Mouse (Mus musculus): ENCODE measurements around the gene Pfdn6. TPM values are rescaled to one million over a fixed set of nuclear protein-coding genes. Genes with fewer than 3 reads are reported as not detected.
"Not testable (repeated sequence)": the region's sequence is repeated elsewhere in the genome, so short reads cannot be mapped to it uniquely, and the experiment has no call there.

The Pfdn6 gene
- polyA plus RNA-seq, 1 experiment from 2014 or later, result 240 TPM

GRCm38 (mm10) chr17:33953961-33954565, 13.9 kb upstream of the Pfdn6 start:
- 43% methylated on average over 5 of the region's 5 CpGs for WGBS
- H3K27ac ChIP-seq (replicated peaks), result peak overlapping the region; percentile 98
- H3K9me3 ChIP-seq (replicated peaks), result no peaks in the 10 kb centered on the region
- no peaks in the 10 kb centered on the region for H3K27me3 ChIP-seq (ENCODE audit: low read depth, poor library complexity, severe bottlenecking)
- DNase-seq (ENCODE audit: low spot score), result no peak
- H3K4me1 ChIP-seq, result peaks cover 68% of the 10 kb centered on the region
- H3K36me3 ChIP-seq, result peaks cover 66% of the 10 kb centered on the region
- H3K4me3 ChIP-seq, result peak overlapping the region; percentile 99

- H3K27me3 ChIP-seq (ENCODE audit: low read depth, poor library complexity, severe bottlenecking), result no peaks in the 10 kb centered on the region
- 89% methylated on average over 3 of the region's 3 CpGs for WGBS
- peak overlapping the region; percentile 99 for H3K4me3 ChIP-seq
- peaks cover 66% of the 10 kb centered on the region for H3K36me3 ChIP-seq
- no peak for DNase-seq (ENCODE audit: low spot score)
- no peak overlapping the region for H3K27ac ChIP-seq (replicated peaks)
- peaks cover 68% of the 10 kb centered on the region for H3K4me1 ChIP-seq
- no peaks in the 10 kb centered on the region for H3K9me3 ChIP-seq (replicated peaks)
Observed at GRCm38 (mm10) chr17:33953310-33953709, 13.2 kb upstream of the Pfdn6 start.

GRCm38 (mm10) chr17:33952879-33953278, 12.7 kb upstream of the Pfdn6 start:
- 86% methylated on average over 4 of the region's 4 CpGs for WGBS
- Histone ChIP-seq H3K9me3 (replicated peaks) (no peaks in the 10 kb centered on the region), H3K27me3 (ENCODE audit: low read depth, poor library complexity, severe bottlenecking) (no peaks in the 10 kb centered on the region), H3K27ac (replicated peaks) (no peak overlapping the region), H3K4me3 (peak overlapping the region; percentile 99), H3K36me3 (peaks cover 65% of the 10 kb centered on the region), H3K4me1 (peaks cover 68% of the 10 kb centered on the region)
- no peak for DNase-seq (ENCODE audit: low spot score)

- not testable (repeated sequence) for DNase-seq (ENCODE audit: low spot score); H3K27me3 ChIP-seq (ENCODE audit: low read depth, poor library complexity, severe bottlenecking); H3K9me3 ChIP-seq (replicated peaks); H3K27ac ChIP-seq (replicated peaks)
- Histone ChIP-seq H3K36me3 (peaks cover 71% of the 10 kb centered on the region), H3K4me1 (peaks cover 64% of the 10 kb centered on the region), H3K4me3 (peak overlapping the region; percentile 54)
- WGBS, result 75% methylated on average over 13 of the region's 13 CpGs
Observed at GRCm38 (mm10) chr17:33952015-33952414, 11.9 kb upstream of the Pfdn6 start.

GRCm38 (mm10) chr17:33951021-33951946, 11.1 kb upstream of the Pfdn6 start, which contains the start of gene B3galt4:
TSS of gene B3galt4 (minus strand) at chr17:33951488.
- peaks cover 57% of the 10 kb centered on the region for H3K4me1 ChIP-seq
- H3K36me3 ChIP-seq, result peaks cover 77% of the 10 kb centered on the region
- peak within 1 kb of the TSS; percentile 84 for H3K27ac ChIP-seq (replicated peaks)
- WGBS, result 1% methylated on average over 45 of the region's 45 CpGs
- peak; percentile 86 for DNase-seq (ENCODE audit: low spot score)
- peak within 1 kb of the TSS; percentile 54 for H3K4me3 ChIP-seq
- H3K9me3 ChIP-seq (replicated peaks), result no peaks in the 10 kb centered on the region
- H3K27me3 ChIP-seq (ENCODE audit: low read depth, poor library complexity, severe bottlenecking), result no peaks in the 10 kb centered on the region

GRCm38 (mm10) chr17:33950131-33950625, 10.0 kb upstream of the Pfdn6 start:
- Histone ChIP-seq H3K4me1 (peaks cover 55% of the 10 kb centered on the region), H3K27ac (replicated peaks) (peak overlapping the region; percentile 84; the same call in 1 of the 2 replicates), H3K27me3 (ENCODE audit: low read depth, poor library complexity, severe bottlenecking) (no peaks in the 10 kb centered on the region), H3K36me3 (peaks cover 88% of the 10 kb centered on the region), H3K4me3 (peak overlapping the region; percentile 54), H3K9me3 (replicated peaks) (no peaks in the 10 kb centered on the region)
- WGBS, result 79% methylated on average over 10 of the region's 10 CpGs
- no peak for DNase-seq (ENCODE audit: low spot score)

GRCm38 (mm10) chr17:33948905-33949537, 8.9 kb upstream of the Pfdn6 start:
- WGBS, result 93% methylated on average over 19 of the region's 19 CpGs
- no peak overlapping the region for H3K27ac ChIP-seq (replicated peaks)
- peaks cover 91% of the 10 kb centered on the region for H3K36me3 ChIP-seq
- H3K9me3 ChIP-seq (replicated peaks), result no peaks in the 10 kb centered on the region
- H3K4me3 ChIP-seq, result peak overlapping the region; percentile 18; the same call in 1 of the 2 replicates
- peaks cover 46% of the 10 kb centered on the region for H3K4me1 ChIP-seq
- no peaks in the 10 kb centered on the region for H3K27me3 ChIP-seq (ENCODE audit: low read depth, poor library complexity, severe bottlenecking)
- no peak for DNase-seq (ENCODE audit: low spot score)

- H3K27me3 ChIP-seq (ENCODE audit: low read depth, poor library complexity, severe bottlenecking), result no peaks in the 10 kb centered on the region
- no peak overlapping the region for H3K27ac ChIP-seq (replicated peaks)
- WGBS, result 86% methylated on average over 22 of the region's 22 CpGs
- peaks cover 39% of the 10 kb centered on the region for H3K4me1 ChIP-seq
- H3K36me3 ChIP-seq, result peaks cover 91% of the 10 kb centered on the region
- DNase-seq (ENCODE audit: low spot score), result no peak
- no peaks in the 10 kb centered on the region for H3K9me3 ChIP-seq (replicated peaks)
- peak overlapping the region; percentile 18; the same call in 1 of the 2 replicates for H3K4me3 ChIP-seq
Observed at GRCm38 (mm10) chr17:33948090-33948904, 8.2 kb upstream of the Pfdn6 start.

- Histone ChIP-seq H3K4me3 (no peak overlapping the region), H3K4me1 (peaks cover 32% of the 10 kb centered on the region), H3K9me3 (replicated peaks) (no peaks in the 10 kb centered on the region), H3K27ac (replicated peaks) (no peak overlapping the region), H3K27me3 (ENCODE audit: low read depth, poor library complexity, severe bottlenecking) (no peaks in the 10 kb centered on the region), H3K36me3 (peaks cover 91% of the 10 kb centered on the region)
- DNase-seq (ENCODE audit: low spot score), result no peak
- 93% methylated on average over 10 of the region's 10 CpGs for WGBS
Observed at GRCm38 (mm10) chr17:33947430-33948089, 7.4 kb upstream of the Pfdn6 start.

GRCm38 (mm10) chr17:33943454-33943853, 3.3 kb upstream of the Pfdn6 start:
- Histone ChIP-seq H3K36me3 (peaks cover 70% of the 10 kb centered on the region), H3K4me3 (0 out of 2 replicates have a peak overlapping the region, but pooled peaks have one; percentile 24), H3K27ac (replicated peaks) (no peak overlapping the region), H3K27me3 (ENCODE audit: low read depth, poor library complexity, severe bottlenecking) (no peaks in the 10 kb centered on the region), H3K9me3 (replicated peaks) (no peaks in the 10 kb centered on the region), H3K4me1 (peaks cover 27% of the 10 kb centered on the region)
- no peak for DNase-seq (ENCODE audit: low spot score)
- 94% methylated on average over 15 of the region's 15 CpGs for WGBS

- Histone ChIP-seq H3K4me3 (peak overlapping the region; percentile 95), H3K27me3 (ENCODE audit: low read depth, poor library complexity, severe bottlenecking) (no peaks in the 10 kb centered on the region), H3K9me3 (replicated peaks) (no peaks in the 10 kb centered on the region), H3K4me1 (peaks cover 27% of the 10 kb centered on the region), H3K36me3 (peaks cover 72% of the 10 kb centered on the region), H3K27ac (replicated peaks) (no peak overlapping the region; the same call in 1 of the 2 replicates)
- 62% methylated on average over 19 of the region's 19 CpGs for WGBS
- no peak for DNase-seq (ENCODE audit: low spot score)
Observed at GRCm38 (mm10) chr17:33941381-33941780, 1.2 kb upstream of the Pfdn6 start.
